Mouse (Mus musculus): ENCODE data around the gene Plxdc2.
A peak's percentile ranks its signal among the peaks of the same experiment; 100 is the strongest.

Gene Plxdc2

GRCm38 (mm10) chr2:16356106-16356818 lies at the start of gene Plxdc2:
TSS of gene Plxdc2 (plus strand) at chr2:16356304.
- DNase-seq (ENCODE audit: low spot score in 2 of 2), result peak; percentile 72 to 85

- no peak for DNase-seq (ENCODE audit: low spot score in 2 of 2)
These were observed 45.7 kb upstream of the Plxdc2 start for GRCm38 (mm10) chr2:16310387-16310786.

GRCm38 (mm10) chr2:16312400-16313070 lies 43.6 kb upstream of the Plxdc2 start:
- peak; percentile 2 to 9 for DNase-seq (ENCODE audit: low spot score in 2 of 2)

- no peak for DNase-seq (ENCODE audit: low spot score in 2 of 2)
These were observed 20.8 kb upstream of the Plxdc2 start for GRCm38 (mm10) chr2:16335194-16335781.

- no peak for DNase-seq (ENCODE audit: low spot score in 2 of 2)
These were observed 11.5 kb upstream of the Plxdc2 start for GRCm38 (mm10) chr2:16344564-16344963.

GRCm38 (mm10) chr2:16351106-16351505 lies 5.0 kb upstream of the Plxdc2 start:
- DNase-seq (ENCODE audit: low spot score in 2 of 2), result no peak

GRCm38 (mm10) chr2:16355611-16356105 lies 446 bp upstream of the Plxdc2 start:
- no peak for DNase-seq (ENCODE audit: low spot score in 2 of 2)

- no peak for DNase-seq (ENCODE audit: low spot score in 2 of 2)
These were observed 1.1 kb downstream of the Plxdc2 start for GRCm38 (mm10) chr2:16356921-16357837.

GRCm38 (mm10) chr2:16357946-16358345 lies 1.8 kb downstream of the Plxdc2 start:
- no peak for DNase-seq (ENCODE audit: low spot score in 2 of 2)

- no peak for DNase-seq (ENCODE audit: low spot score in 2 of 2)
These were observed 3.3 kb downstream of the Plxdc2 start for GRCm38 (mm10) chr2:16359341-16359928.

- DNase-seq (ENCODE audit: low spot score in 2 of 2), result no peak
These were observed 8.6 kb downstream of the Plxdc2 start for GRCm38 (mm10) chr2:16364749-16365148.

GRCm38 (mm10) chr2:16365830-16366401 lies 9.8 kb downstream of the Plxdc2 start:
- no peak for DNase-seq (ENCODE audit: low spot score in 2 of 2)

GRCm38 (mm10) chr2:16370419-16370818 lies 14.3 kb downstream of the Plxdc2 start:
- DNase-seq (ENCODE audit: low spot score in 2 of 2), result no peak

GRCm38 (mm10) chr2:16374288-16374687 lies 18.2 kb downstream of the Plxdc2 start:
- DNase-seq (ENCODE audit: low spot score in 2 of 2), result no peak

GRCm38 (mm10) chr2:16386206-16386605 lies 30.1 kb downstream of the Plxdc2 start:
- no peak for DNase-seq (ENCODE audit: low spot score in 2 of 2)

- no peak for DNase-seq (ENCODE audit: low spot score in 2 of 2)
These were observed 30.6 kb downstream of the Plxdc2 start for GRCm38 (mm10) chr2:16386692-16387091.

GRCm38 (mm10) chr2:16387787-16388186 lies 31.7 kb downstream of the Plxdc2 start:
- DNase-seq (ENCODE audit: low spot score in 2 of 2), result no peak

- no peak for DNase-seq (ENCODE audit: low spot score in 2 of 2)
These were observed 41.4 kb downstream of the Plxdc2 start for GRCm38 (mm10) chr2:16397501-16397900.

GRCm38 (mm10) chr2:16398006-16398405 lies 41.9 kb downstream of the Plxdc2 start:
- no peak for DNase-seq (ENCODE audit: low spot score in 2 of 2)

GRCm38 (mm10) chr2:16398896-16399295 lies 42.8 kb downstream of the Plxdc2 start:
- no peak for DNase-seq (ENCODE audit: low spot score in 2 of 2)

GRCm38 (mm10) chr2:16406508-16406907 lies 50.4 kb downstream of the Plxdc2 start:
- no peak for DNase-seq (ENCODE audit: low spot score in 2 of 2)

Data from right cerebral cortex, postnatal 36 days (tissue).